Mouse (Mus musculus) adrenal gland, adult (tissue): Measurements from ENCODE around the gene Dchs1.
A peak's percentile ranks its signal among the peaks of the same experiment; 100 is the strongest.

Experiments
- DNase-seq, 2 experiments: peaks; one replicate each; pipeline ENCODE4 v3.0.0; 2022 to 2023; ENCODE audit warnings: low spot score in 1 of 2; ENCODE audit not compliant: inconsistent age in 2 of 2

The Dchs1 gene

GRCm38 (mm10) chr7:105784556-105784955 is 2.9 kb downstream of the Dchs1 start:
- DNase-seq, result no peak

DNA sequence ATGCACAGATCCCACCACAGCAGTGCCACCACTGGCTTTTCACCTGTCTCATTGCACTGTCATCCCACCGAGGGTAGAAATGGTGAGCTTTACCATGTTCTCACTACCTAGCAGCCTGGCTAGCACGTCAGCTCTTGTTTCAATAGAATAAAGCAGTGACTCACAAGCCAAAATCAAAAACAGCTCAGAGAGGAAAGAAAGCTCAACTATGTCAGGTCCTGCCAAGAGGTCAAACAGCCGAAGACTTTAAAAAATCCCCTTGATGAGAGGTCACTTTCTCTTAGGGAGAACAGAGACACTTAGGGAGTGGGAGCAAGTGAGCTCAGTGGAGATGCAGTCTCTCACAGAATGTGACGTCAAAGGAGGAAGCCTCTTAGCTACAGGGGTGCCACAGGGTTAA is 3.6 kb downstream of the Dchs1 start:
- DNase-seq, result no peak

- DNase-seq, result peak in 1 of 2 experiments; percentile 55
These were observed 8.7 kb downstream of the Dchs1 start for GRCm38 (mm10) chr7:105778553-105779265.

GRCm38 (mm10) chr7:105777797-105778552 is 9.5 kb downstream of the Dchs1 start:
- DNase-seq, result peak; percentile 52 to 67

DNA sequence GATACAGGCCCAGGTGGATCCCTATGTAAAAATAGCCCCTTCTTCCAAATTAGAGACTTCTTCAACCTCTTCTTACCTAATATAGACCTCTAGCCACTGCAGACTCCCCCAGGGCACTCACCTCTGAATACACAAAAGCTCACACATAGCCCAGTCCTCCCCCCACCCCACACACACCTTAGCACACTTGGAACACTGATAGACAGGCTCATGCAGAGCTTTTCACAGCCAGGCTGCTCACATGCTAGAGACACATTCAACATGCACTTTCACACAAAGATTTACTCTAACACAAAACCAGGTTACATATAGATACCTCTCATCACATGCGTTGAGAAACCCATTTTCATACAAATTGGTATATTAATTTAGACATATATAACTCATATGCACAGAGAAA is 10.1 kb downstream of the Dchs1 start:
- no peak for DNase-seq

GRCm38 (mm10) chr7:105776026-105776425 is 11.4 kb downstream of the Dchs1 start:
- no peak for DNase-seq

- no peak for DNase-seq
These were observed 12.8 kb downstream of the Dchs1 start for GRCm38 (mm10) chr7:105774661-105775060.

DNA sequence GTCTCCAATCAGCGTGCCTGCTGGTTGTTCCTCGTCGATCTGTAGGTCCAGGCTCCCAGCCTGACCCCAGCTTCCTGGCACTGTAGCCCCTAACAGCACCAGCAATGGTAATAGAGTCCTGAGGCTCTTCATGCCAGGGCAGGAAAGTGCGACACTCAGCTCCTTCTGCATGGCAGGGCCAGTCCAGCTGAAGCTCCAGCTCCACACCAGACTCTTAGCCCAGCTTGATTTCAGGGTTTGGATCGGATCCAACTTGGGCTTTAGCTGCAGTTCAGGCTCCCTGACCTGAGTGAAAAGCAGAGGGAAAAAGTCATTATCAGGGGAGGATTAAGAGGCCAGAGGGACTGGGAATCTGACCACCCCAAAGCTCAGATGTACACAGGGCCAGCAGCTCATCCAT is 14.4 kb downstream of the Dchs1 start:
- no peak for DNase-seq

DNA sequence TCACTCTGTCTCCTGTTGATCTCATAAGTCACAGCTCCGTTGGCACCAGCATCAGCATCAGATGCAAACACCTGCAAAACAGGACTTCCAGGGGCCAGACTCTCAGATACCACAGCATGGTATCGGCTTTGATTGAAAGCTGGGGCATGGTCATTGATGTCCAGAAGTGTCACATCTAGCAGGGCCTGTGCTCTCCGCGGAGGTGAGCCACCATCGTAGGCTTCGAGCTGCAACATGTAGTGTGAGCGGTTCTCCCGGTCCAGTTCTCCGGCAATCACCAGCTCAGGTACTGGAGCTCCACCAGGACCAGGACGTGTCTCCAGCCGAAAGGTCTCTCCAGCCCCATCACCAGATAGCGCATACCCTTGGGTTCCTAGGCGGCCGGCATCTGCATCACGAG is 15.1 kb downstream of the Dchs1 start:
- DNase-seq, result no peak

- no peak for DNase-seq
These were observed 17.5 kb downstream of the Dchs1 start for GRCm38 (mm10) chr7:105769959-105770358.

DNA sequence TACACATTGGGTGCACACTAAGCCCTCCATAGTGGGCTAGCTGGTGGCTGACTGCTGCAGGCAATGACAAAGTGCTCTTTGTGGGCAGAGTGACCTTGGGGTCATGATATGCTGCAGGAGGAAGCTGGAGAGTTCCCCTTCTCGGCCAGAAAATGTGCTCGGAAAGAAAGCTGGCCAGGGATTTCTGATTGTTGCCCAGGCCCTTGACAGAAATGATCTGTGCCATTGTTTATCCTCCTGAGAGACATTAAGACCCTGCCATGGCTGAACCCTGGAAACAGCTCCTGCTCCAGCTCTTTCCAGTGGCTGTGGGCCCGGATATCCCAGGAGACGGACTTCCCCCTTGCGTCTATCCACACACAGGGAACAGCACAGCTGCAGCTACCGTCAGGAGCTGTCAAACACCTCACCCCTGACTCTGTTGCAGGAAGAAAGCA is 19.7 kb downstream of the Dchs1 start:
- peak in 1 of 2 experiments; percentile 64 for DNase-seq

DNA sequence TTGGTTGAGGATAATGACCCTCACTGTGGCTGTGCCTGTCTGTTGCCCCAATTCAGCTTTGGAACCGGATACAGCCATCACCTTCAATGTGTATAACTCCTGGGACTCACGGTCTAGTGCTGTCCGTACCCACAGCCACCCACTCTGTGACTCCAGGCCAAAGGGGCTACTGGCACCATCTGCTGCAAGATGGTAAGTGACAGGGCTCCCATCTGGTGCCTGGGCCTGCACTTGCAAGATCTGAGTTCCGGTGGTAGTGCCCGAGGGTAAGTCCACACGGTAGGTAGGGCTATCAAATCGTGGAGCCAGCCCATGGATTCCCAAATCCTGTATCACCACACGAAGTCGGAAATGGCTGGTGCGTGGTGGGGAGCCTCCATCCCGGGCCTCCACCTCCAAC is 23.1 kb downstream of the Dchs1 start:
- DNase-seq, result no peak

- no peak for DNase-seq
These were observed 24.8 kb downstream of the Dchs1 start for GRCm38 (mm10) chr7:105762517-105763270.

GRCm38 (mm10) chr7:105761813-105762484 is 25.5 kb downstream of the Dchs1 start:
- DNase-seq, result peak in 1 of 2 experiments; percentile 54

DNA sequence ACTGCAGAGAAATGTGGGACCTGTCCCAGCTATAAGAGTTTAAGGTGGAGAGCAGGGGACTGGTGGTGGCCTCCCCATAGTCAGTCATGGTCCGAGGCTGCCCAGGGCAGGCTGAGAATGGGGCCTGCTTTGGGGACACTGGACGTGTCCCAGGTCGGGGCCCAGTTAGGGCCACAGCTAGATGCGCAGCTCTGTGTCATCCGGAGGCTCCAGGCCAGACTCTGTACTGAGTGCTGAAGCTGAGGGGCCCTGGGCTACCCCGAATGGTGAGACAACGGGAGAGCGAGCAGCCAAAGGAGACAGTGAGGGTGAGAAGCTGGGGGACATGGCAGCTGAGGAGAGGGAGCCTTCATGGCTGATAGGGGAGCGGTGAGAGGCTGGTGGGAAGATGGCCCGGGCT is 34.2 kb downstream of the Dchs1 start:
- no peak for DNase-seq

- DNase-seq, result peak in 1 of 2 experiments; percentile 51
These were observed 34.7 kb downstream of the Dchs1 start for GRCm38 (mm10) chr7:105752716-105753115.

GRCm38 (mm10) chr7:105751491-105752433 is 35.7 kb downstream of the Dchs1 start, which contains the start of gene Tpp1:
Gene Tpp1 (minus strand): TSS chr7:105752235.
- DNase-seq, result peak; percentile 92 to 98

DNA sequence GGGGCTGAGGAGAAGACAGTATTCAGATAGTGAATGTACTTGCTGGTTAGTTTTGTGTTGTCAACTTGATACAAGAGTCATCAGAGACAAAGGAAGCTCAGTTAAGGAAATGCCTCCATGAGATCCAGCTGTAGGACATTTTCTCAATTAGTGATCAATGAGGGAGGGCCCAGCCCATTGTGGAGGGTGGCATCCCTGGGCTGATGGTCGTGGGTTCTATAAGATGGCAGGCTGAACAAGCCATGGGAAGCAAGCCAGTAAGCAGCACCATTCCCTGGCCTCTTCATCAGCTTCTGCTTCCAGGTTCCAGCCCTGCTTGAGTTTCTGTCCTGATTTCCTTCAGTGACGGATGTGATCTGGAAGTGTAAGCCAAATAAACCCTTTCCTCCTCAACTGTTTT is 39.7 kb downstream of the Dchs1 start:
- no peak for DNase-seq

DNA sequence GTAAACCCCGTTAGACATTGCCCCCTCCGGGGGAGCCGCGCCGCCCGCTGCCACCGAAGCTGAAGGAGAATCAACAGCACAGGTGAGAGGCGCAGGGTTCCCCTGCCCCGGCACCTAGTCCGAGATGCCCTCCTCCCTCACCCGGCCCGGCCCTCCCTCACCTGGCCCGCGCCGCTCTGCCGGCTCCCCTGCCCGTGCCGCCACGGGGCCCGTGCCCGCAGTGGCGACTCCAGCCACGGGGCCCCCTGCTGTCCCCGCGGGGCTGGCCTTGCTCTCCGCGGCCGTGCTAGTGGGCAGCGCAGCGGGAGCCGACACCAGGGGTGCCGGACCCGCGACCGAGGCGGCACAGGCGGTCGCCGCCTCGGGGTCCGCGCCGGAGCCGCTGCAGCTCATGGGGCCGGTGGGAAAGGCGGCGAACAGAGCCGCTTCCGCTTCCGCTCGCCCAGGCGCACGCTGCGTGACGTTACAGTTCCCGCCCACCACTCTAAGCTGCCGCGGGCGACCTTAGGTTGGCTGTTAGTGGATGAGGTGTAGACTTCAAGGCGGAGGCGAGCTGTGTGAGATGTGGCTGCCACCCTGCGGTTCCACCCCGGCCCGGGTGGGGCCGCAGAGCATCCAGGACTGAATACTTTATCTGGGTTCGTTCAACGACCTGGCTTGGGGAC is 43.4 kb downstream of the Dchs1 start, which contains the start of gene Taf10:
Gene Taf10, minus strand, starts transcription at position 436 of the 665 bp plus-strand sequence.
- peak; percentile 90 to 96 for DNase-seq
